Mouse (Mus musculus): ENCODE data around the gene Icam4.

- no peak for TF ChIP-seq CTCF (conservative IDR thresholded peaks at IDR 0.05 in 1 of 2, IDR thresholded peaks at IDR 0.05 in 1 of 2; ENCODE audit: low read depth in 2 of 2, low read length in 2 of 2)
- no peak for TF ChIP-seq SIN3A (IDR thresholded peaks at IDR 0.05; ENCODE audit: low read length)
- TF ChIP-seq POLR2A (IDR thresholded peaks at IDR 0.05; ENCODE audit: low read depth, low read length): no peak
- no peak for TF ChIP-seq USF1 (IDR thresholded peaks at IDR 0.05; ENCODE audit: low read depth, low read length)
- no peak for TF ChIP-seq EP300 (IDR thresholded peaks at IDR 0.05; ENCODE audit: low read length)
- no peak for TF ChIP-seq MAX (IDR thresholded peaks at IDR 0.05; ENCODE audit: low read length)
- no peak for TF ChIP-seq E2F4 (IDR thresholded peaks at IDR 0.05; ENCODE audit: insufficient replicate concordance, low read depth, low read length)
- TF ChIP-seq ELF1 (IDR thresholded peaks at IDR 0.05; ENCODE audit: low read depth, low read length): no peak
- TF ChIP-seq MAFK (IDR thresholded peaks at IDR 0.05; ENCODE audit: insufficient replicate concordance, low read length): no peak
Measured at GRCm38 (mm10) chr9:21037481-21037891, 8.3 kb downstream of the Icam4 start.

All from CH12.LX (cell line).